Mouse (Mus musculus) lung, postnatal 0 days (tissue): ENCODE results near the gene Calhm3. TPM values are rescaled to one million over a fixed set of nuclear protein-coding genes. Genes with fewer than 3 reads are reported as not detected.
A peak's percentile ranks its signal among the peaks of the same experiment; 100 is the strongest.

ENCODE experiments used
- ATAC-seq: fragments of 200-750 bp; cut with Nextera tagmentation; 2 replicates; pipeline ENCODE4 v1.8.0; 2017; ENCODE audit warnings: moderate library complexity
- DNase-seq: peaks from one replicate; pipeline ENCODE4 v3.0.0-alpha.2; 2016; ENCODE audit warnings: low spot score
- H3K27ac ChIP-seq: fragments of 300-500 bp; sonication (generic); 2 replicates; pipeline ENCODE4 v1.5.1; 2014; ENCODE audit warnings: antibody characterized with exemption, mild to moderate bottlenecking, low read length, mixed read lengths
- H3K27me3 ChIP-seq: fragments of 300-500 bp; sonication (generic); replicated peaks from 2 replicates; pipeline ENCODE4 v1.6.1; 2014; ENCODE audit warnings: low read length, mixed read lengths; ENCODE audit not compliant: insufficient read depth
- H3K36me3 ChIP-seq: fragments of 300-500 bp; sonication (generic); 2 replicates; pipeline ENCODE4 v1.6.1; 2014; ENCODE audit warnings: low read length, mixed read lengths; ENCODE audit not compliant: insufficient read depth
- H3K4me1 ChIP-seq: fragments of 300-500 bp; sonication (generic); 2 replicates; pipeline ENCODE4 v1.6.1; 2014; ENCODE audit warnings: antibody characterized with exemption, low read depth, low read length, mixed read lengths; ENCODE audit not compliant: insufficient read depth
- H3K4me2 ChIP-seq: fragments of 300-500 bp; sonication (generic); replicated peaks from 2 replicates; pipeline ENCODE4 v1.6.1; 2014; ENCODE audit warnings: low read depth, mild to moderate bottlenecking, low read length, moderate library complexity, mixed read lengths
- H3K4me3 ChIP-seq: fragments of 300-500 bp; sonication (generic); 2 replicates; pipeline ENCODE4 v1.5.1; 2014; ENCODE audit warnings: low read depth, low read length
- H3K9ac ChIP-seq: fragments of 300-500 bp; sonication (generic); replicated peaks from 2 replicates; pipeline ENCODE4 v1.6.1; 2014; ENCODE audit warnings: low read depth, mild to moderate bottlenecking
- H3K9me3 ChIP-seq: fragments of 300-500 bp; sonication (generic); 2 replicates; pipeline ENCODE4 v1.6.1; 2016; ENCODE audit warnings: low read length, mixed read lengths
- CTCF ChIP-seq: IDR thresholded peaks from 2 replicates; pipeline ENCODE4 v1.5.1; 2016; ENCODE audit warnings: antibody characterized with exemption, mild to moderate bottlenecking
- EP300 ChIP-seq: IDR thresholded peaks from 2 replicates; pipeline ENCODE4 v1.6.1; 2016; ENCODE audit warnings: antibody characterized with exemption, mild to moderate bottlenecking, control low read depth
- WGBS: fragments of 180-500 bp; shearing (Covaris S2); extraction: QIAGEN DNeasy Blood & Tissue Kit; methylation state at CpG from one replicate; pipeline ENCODE4 v1.1.7; 2014; 5-methylcytosine and 5-hydroxymethylcytosine counted together
- polyA plus RNA-seq: library from polyadenylated mRNA; unstranded; fragments of >200 nt; fragmentation: Nextera tagmentation; extraction: Ambion mirVana; gene quantifications from 2 replicates; pipeline ENCODE4 v1.2.1, GENCODE M21; 2015

Calhm3 gene
- polyA plus RNA-seq, 1 experiment from 2014 or later: not detected

DNA sequence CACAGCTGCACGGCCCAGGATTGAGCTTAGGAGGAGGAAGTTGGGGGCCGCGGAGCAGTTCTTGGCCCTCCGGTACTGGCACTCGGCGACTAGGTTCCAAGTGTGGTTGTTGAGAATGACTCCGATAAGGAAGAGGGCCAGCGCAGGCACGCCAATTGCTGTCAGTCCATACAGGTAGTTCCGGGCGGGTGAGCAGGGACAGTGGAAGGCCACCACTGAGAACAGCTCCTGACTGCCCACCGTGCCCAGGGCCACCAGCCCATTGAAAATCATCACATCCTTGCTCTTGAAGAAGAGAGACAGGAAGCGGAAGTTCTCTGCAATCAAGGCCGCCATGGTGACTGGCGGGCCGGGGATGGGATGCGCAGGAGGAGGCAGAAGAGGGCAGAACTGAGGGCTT lies 22.0 kb downstream of the Calhm3 start:
- Histone ChIP-seq H3K4me2 (no peak overlapping the region), H3K27me3 (no peaks in the 10 kb centered on the region), H3K27ac (no peak overlapping the region), H3K9ac (no peak overlapping the region), H3K4me1 (peaks cover 17% of the 10 kb centered on the region; the same call in 1 of the 2 replicates), H3K4me3 (no peak overlapping the region), H3K9me3 (no peaks in the 10 kb centered on the region), H3K36me3 (no peaks in the 10 kb centered on the region; the same call in 1 of the 2 replicates)
- ATAC-seq (no peak), DNase-seq (no peak)
- WGBS: 88% methylated on average over 17 of the region's 17 CpGs
- TF ChIP-seq EP300: no peak
- TF ChIP-seq CTCF: no peak

GRCm38 (mm10) chr19:47133161-47133560 lies 24.4 kb downstream of the Calhm3 start:
- Histone ChIP-seq H3K4me1 (peaks cover 12% of the 10 kb centered on the region; the same call in 1 of the 2 replicates), H3K9ac (no peak overlapping the region), H3K27ac (no peak overlapping the region), H3K4me2 (no peak overlapping the region), H3K27me3 (no peaks in the 10 kb centered on the region), H3K4me3 (no peak overlapping the region), H3K9me3 (no peaks in the 10 kb centered on the region), H3K36me3 (peaks cover 8% of the 10 kb centered on the region)
- DNase-seq (no peak), ATAC-seq (no peak)
- no peak for TF ChIP-seq CTCF
- TF ChIP-seq EP300: no peak
- 85% methylated on average over 7 of the region's 7 CpGs for WGBS

- H3K4me1 ChIP-seq: no peaks in the 10 kb centered on the region
- H3K27me3 ChIP-seq: no peaks in the 10 kb centered on the region
- H3K9me3 ChIP-seq: no peaks in the 10 kb centered on the region
- WGBS: 93% methylated on average over 15 of the region's 15 CpGs
- no peak for ATAC-seq
- TF ChIP-seq EP300 (no peak), CTCF (no peak)
- no peak overlapping the region for H3K9ac ChIP-seq
- no peak overlapping the region for H3K27ac ChIP-seq
- H3K4me2 ChIP-seq: no peak overlapping the region
- no peak for DNase-seq
- peaks cover 21% of the 10 kb centered on the region for H3K36me3 ChIP-seq
- H3K4me3 ChIP-seq: no peak overlapping the region
Measured at GRCm38 (mm10) chr19:47130551-47131125, 26.9 kb downstream of the Calhm3 start.

- Histone ChIP-seq H3K36me3 (peaks cover 21% of the 10 kb centered on the region), H3K4me3 (no peak overlapping the region), H3K27ac (no peak overlapping the region), H3K4me1 (no peaks in the 10 kb centered on the region), H3K27me3 (no peaks in the 10 kb centered on the region), H3K9me3 (no peaks in the 10 kb centered on the region), H3K9ac (no peak overlapping the region), H3K4me2 (no peak overlapping the region)
- ATAC-seq (no peak), DNase-seq (no peak)
- 84% methylated on average over 11 of the region's 11 CpGs for WGBS
- TF ChIP-seq EP300: no peak
Measured at GRCm38 (mm10) chr19:47128835-47129234, 28.7 kb downstream of the Calhm3 start.

DNA sequence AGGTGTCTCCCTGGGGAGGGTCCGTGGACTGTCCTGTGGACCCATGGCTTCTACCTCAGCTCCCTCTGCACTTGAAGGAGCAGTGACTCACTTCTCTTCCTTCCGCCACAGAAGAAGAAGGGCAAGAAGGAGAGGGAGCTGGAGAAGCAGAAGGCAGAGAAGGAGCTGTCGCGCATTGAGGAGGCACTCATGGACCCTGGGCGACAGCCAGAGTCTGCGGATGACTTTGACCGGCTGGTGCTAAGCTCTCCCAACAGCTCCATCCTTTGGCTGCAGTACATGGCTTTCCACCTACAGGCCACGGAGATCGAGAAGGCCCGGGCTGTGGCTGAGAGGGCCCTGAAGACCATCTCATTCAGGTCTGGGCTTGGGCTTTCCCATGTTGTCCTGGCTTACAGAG lies 29.4 kb downstream of the Calhm3 start:
- no peak overlapping the region for H3K4me3 ChIP-seq
- H3K4me1 ChIP-seq: no peaks in the 10 kb centered on the region
- no peaks in the 10 kb centered on the region for H3K9me3 ChIP-seq
- WGBS: 86% methylated on average over 10 of the region's 10 CpGs
- ATAC-seq: no peak
- H3K27ac ChIP-seq: no peak overlapping the region
- H3K9ac ChIP-seq: no peak overlapping the region
- no peaks in the 10 kb centered on the region for H3K27me3 ChIP-seq
- H3K36me3 ChIP-seq: peaks cover 21% of the 10 kb centered on the region
- no peak for TF ChIP-seq CTCF
- TF ChIP-seq EP300: no peak
- no peak for DNase-seq
- no peak overlapping the region for H3K4me2 ChIP-seq

GRCm38 (mm10) chr19:47122802-47123201 lies 34.8 kb downstream of the Calhm3 start:
- Histone ChIP-seq H3K27me3 (no peaks in the 10 kb centered on the region), H3K4me1 (no peaks in the 10 kb centered on the region), H3K36me3 (peaks cover 19% of the 10 kb centered on the region; the same call in 1 of the 2 replicates), H3K4me2 (no peak overlapping the region), H3K9ac (no peak overlapping the region), H3K4me3 (no peak overlapping the region), H3K9me3 (no peaks in the 10 kb centered on the region), H3K27ac (no peak overlapping the region)
- DNase-seq: peak; percentile 47
- 22% methylated on average over 2 of the region's 2 CpGs for WGBS
- ATAC-seq: no peak
- TF ChIP-seq EP300 (no peak), CTCF (peak; percentile 77)
